Mouse (Mus musculus) heart, embryonic 15.5 days (tissue): ENCODE measurements around the gene Celf5. TPM values are rescaled to one million over a fixed set of nuclear protein-coding genes. Genes with fewer than 3 reads are reported as not detected.

Experiments used
- ATAC-seq: fragments of 200-750 bp; cut with Nextera tagmentation; replicated peaks from 2 replicates; pipeline ENCODE4 v1.8.0; 2017; ENCODE audit warnings: low read depth, moderate TSS enrichment; ENCODE audit not compliant: insufficient number of reproducible peaks, insufficient read depth, low FRiP score
- H3K27ac ChIP-seq: fragments of 300-500 bp; sonication (generic); 2 replicates; pipeline ENCODE4 v1.5.1; 2015; ENCODE audit warnings: mild to moderate bottlenecking, inconsistent platforms
- H3K27me3 ChIP-seq: fragments of 300-500 bp; sonication (generic); 2 replicates; pipeline ENCODE4 v1.6.1; 2015; ENCODE audit warnings: inconsistent platforms
- H3K36me3 ChIP-seq: fragments of 300-500 bp; sonication (generic); 2 replicates; pipeline ENCODE4 v1.6.1; 2015; ENCODE audit warnings: mild to moderate bottlenecking, inconsistent platforms
- H3K4me1 ChIP-seq: fragments of 300-500 bp; sonication (generic); replicated peaks from 2 replicates; pipeline ENCODE4 v1.6.1; 2015; ENCODE audit warnings: inconsistent platforms
- H3K4me2 ChIP-seq: fragments of 300-500 bp; sonication (generic); 2 replicates; pipeline ENCODE4 v1.6.1; 2015; ENCODE audit warnings: inconsistent platforms, mild to moderate bottlenecking, moderate library complexity
- H3K4me3 ChIP-seq: fragments of 300-500 bp; sonication (generic); 2 replicates; pipeline ENCODE4 v1.5.1; 2015; ENCODE audit warnings: mild to moderate bottlenecking, inconsistent platforms
- H3K9ac ChIP-seq: fragments of 300-500 bp; sonication (generic); 2 replicates; pipeline ENCODE4 v1.6.1; 2015; ENCODE audit warnings: mild to moderate bottlenecking, inconsistent platforms
- H3K9me3 ChIP-seq: fragments of 300-500 bp; sonication (generic); replicated peaks from 2 replicates; pipeline ENCODE4 v1.6.1; 2016; ENCODE audit warnings: inconsistent platforms
- WGBS: fragments of 180-500 bp; shearing (Covaris S2); methylation state at CpG from one replicate; pipeline ENCODE4 v1.1.7; 2015; ENCODE audit warnings: mixed read lengths; 5-methylcytosine and 5-hydroxymethylcytosine counted together
- polyA plus RNA-seq: library from polyadenylated mRNA; unstranded; fragments of >200 nt; fragmentation: Nextera tagmentation; extraction: Ambion mirVana; gene quantifications from 2 replicates; pipeline ENCODE4 v1.2.1, GENCODE M21; 2015

The Celf5 gene
- polyA plus RNA-seq, 1 experiment from 2014 or later, result 0.08 TPM

- 0% methylated on average over 52 of the region's 89 CpGs for WGBS
- H3K36me3 ChIP-seq, result no peaks in the 10 kb centered on the region
- peaks cover 62% of the 10 kb centered on the region for H3K4me1 ChIP-seq
- H3K9me3 ChIP-seq, result no peaks in the 10 kb centered on the region
- peak overlapping the region; percentile 88 for H3K4me3 ChIP-seq
- peak overlapping the region; percentile 84 for H3K9ac ChIP-seq
- H3K27ac ChIP-seq, result peak overlapping the region; percentile 99
- H3K27me3 ChIP-seq, result no peaks in the 10 kb centered on the region
- H3K4me2 ChIP-seq, result peak overlapping the region; percentile 79
- ATAC-seq, result peak; percentile 38
Measured at GRCm38 (mm10) chr10:81430141-81430830, 52.2 kb downstream of the Celf5 start.

- Histone ChIP-seq H3K27me3 (no peaks in the 10 kb centered on the region), H3K27ac (peak overlapping the region; percentile 99), H3K9ac (peak overlapping the region; percentile 84), H3K4me1 (peaks cover 62% of the 10 kb centered on the region), H3K9me3 (no peaks in the 10 kb centered on the region), H3K36me3 (no peaks in the 10 kb centered on the region), H3K4me2 (peak overlapping the region; percentile 79), H3K4me3 (peak overlapping the region; percentile 88)
- ATAC-seq, result peak; percentile 32
- 0% methylated on average over 20 of the region's 20 CpGs for WGBS
Measured at GRCm38 (mm10) chr10:81429605-81430061, 52.9 kb downstream of the Celf5 start.

- 43% methylated on average over 2 of the region's 2 CpGs for WGBS
- H3K27me3 ChIP-seq, result no peaks in the 10 kb centered on the region
- no peaks in the 10 kb centered on the region for H3K36me3 ChIP-seq
- H3K4me3 ChIP-seq, result no peak overlapping the region
- H3K27ac ChIP-seq, result peak overlapping the region; percentile 99
- no peak for ATAC-seq
- peaks cover 62% of the 10 kb centered on the region for H3K4me1 ChIP-seq
- H3K4me2 ChIP-seq, result peak overlapping the region; percentile 79
- no peaks in the 10 kb centered on the region for H3K9me3 ChIP-seq
- no peak overlapping the region for H3K9ac ChIP-seq
Measured at GRCm38 (mm10) chr10:81429092-81429491, 53.4 kb downstream of the Celf5 start.

DNA sequence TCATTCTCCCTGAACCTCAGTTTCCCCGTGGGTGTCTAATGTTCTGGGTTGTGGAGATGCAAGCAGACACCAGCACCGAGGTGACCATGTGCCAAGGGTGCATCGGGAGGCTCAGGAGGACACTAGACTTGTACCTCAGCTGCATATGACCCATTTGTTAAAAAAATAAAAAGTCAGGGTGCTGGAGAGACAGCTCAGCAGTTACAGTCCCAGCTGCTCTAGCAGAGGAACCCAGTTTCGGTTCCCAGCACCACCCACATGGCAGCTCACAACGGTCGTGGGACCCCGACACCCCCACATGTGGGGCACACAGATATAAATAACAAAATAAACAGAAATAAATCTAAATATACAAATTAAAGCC, 54.0 kb downstream of the Celf5 start:
- no peak overlapping the region for H3K4me3 ChIP-seq
- H3K4me1 ChIP-seq, result peaks cover 62% of the 10 kb centered on the region
- H3K27me3 ChIP-seq, result no peaks in the 10 kb centered on the region
- no peak for ATAC-seq
- H3K4me2 ChIP-seq, result no peak overlapping the region
- H3K9me3 ChIP-seq, result no peaks in the 10 kb centered on the region
- 85% methylated on average over 7 of the region's 7 CpGs for WGBS
- H3K9ac ChIP-seq, result no peak overlapping the region
- H3K27ac ChIP-seq, result no peak overlapping the region
- H3K36me3 ChIP-seq, result no peaks in the 10 kb centered on the region

DNA sequence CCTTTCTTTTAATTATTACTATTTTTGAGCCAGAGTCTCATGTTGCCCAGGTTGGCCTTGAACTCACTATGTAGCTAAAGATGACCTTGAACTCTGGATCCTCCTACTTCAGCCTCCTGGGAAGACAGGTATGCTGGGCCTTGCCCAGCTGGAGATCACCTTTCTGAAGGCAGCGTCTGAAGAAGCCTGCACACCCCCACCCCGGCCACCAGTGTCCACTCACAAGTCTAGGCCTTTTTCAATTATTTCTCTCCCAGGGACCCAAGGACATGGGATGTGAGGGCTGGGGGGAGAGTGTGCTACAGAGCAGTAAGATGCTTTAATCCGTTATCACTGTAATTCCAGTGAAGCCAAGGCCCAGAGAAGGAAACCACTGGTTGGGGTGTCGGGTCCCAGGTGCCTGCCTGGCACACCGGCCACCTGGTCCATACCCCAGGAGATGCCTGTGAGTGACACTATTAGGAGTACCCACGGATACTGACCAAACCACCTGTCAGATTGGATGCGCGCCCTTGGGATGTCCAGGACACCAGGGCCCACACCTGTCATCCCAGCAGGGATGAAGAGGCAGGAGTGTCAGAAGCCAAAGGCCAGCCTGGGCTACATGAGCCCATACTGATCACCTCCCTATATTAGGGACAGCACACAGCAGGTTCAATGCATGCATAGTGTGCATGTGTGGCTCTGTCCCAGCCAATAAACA, 54.6 kb downstream of the Celf5 start:
- no peak overlapping the region for H3K4me2 ChIP-seq
- no peak overlapping the region for H3K9ac ChIP-seq
- H3K9me3 ChIP-seq, result no peaks in the 10 kb centered on the region
- no peak overlapping the region; the same call in 1 of the 2 replicates for H3K27ac ChIP-seq
- no peaks in the 10 kb centered on the region for H3K27me3 ChIP-seq
- H3K36me3 ChIP-seq, result no peaks in the 10 kb centered on the region
- peaks cover 58% of the 10 kb centered on the region for H3K4me1 ChIP-seq
- no peak overlapping the region for H3K4me3 ChIP-seq
- WGBS, result 86% methylated on average over 8 of the region's 8 CpGs
- no peak for ATAC-seq

DNA sequence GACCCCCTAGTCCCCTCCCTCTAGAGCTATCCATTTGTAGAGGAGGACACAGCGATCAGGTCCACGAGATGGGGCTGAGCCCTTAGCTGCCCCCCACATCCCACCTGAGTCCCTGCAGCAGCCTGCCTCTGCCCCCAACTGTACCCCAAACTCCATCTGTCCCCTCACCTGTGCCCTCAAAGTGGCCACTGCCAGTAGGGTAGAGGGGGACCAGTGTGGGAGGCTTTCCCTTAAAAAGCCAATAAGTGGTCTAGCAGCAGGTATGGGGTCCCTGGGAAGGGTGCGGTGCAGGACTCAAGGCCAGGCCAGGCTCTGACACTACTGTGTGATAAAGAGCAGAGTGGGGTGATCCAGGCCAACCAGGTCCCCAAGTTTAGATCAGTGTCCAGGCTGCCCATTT, 55.2 kb downstream of the Celf5 start:
- Histone ChIP-seq H3K27me3 (no peaks in the 10 kb centered on the region), H3K9ac (peak overlapping the region; percentile 91; the same call in 1 of the 2 replicates), H3K4me2 (peak overlapping the region; percentile 93), H3K27ac (peak overlapping the region; percentile 77; the same call in 1 of the 2 replicates), H3K36me3 (no peaks in the 10 kb centered on the region), H3K9me3 (no peaks in the 10 kb centered on the region), H3K4me1 (peaks cover 58% of the 10 kb centered on the region), H3K4me3 (peak overlapping the region; percentile 87)
- 26% methylated on average over 3 of the region's 3 CpGs for WGBS
- ATAC-seq, result no peak

GRCm38 (mm10) chr10:81426897-81427296, 55.6 kb downstream of the Celf5 start:
- no peak for ATAC-seq
- 0% methylated on average over 27 of the region's 38 CpGs for WGBS
- Histone ChIP-seq H3K27me3 (no peaks in the 10 kb centered on the region), H3K4me1 (peaks cover 61% of the 10 kb centered on the region), H3K9ac (peak overlapping the region; percentile 91), H3K36me3 (no peaks in the 10 kb centered on the region), H3K4me2 (peak overlapping the region; percentile 93), H3K4me3 (peak overlapping the region; percentile 87), H3K9me3 (no peaks in the 10 kb centered on the region), H3K27ac (peak overlapping the region; percentile 77)

GRCm38 (mm10) chr10:81426081-81426671, 56.3 kb downstream of the Celf5 start:
- 3% methylated on average over 22 of the region's 33 CpGs for WGBS
- H3K27me3 ChIP-seq, result no peaks in the 10 kb centered on the region

GRCm38 (mm10) chr10:81425236-81425850, 57.2 kb downstream of the Celf5 start:
- ATAC-seq, result no peak
- Histone ChIP-seq H3K36me3 (peaks cover 4% of the 10 kb centered on the region; the same call in 1 of the 2 replicates), H3K27me3 (no peaks in the 10 kb centered on the region), H3K4me3 (peak overlapping the region; percentile 87), H3K27ac (peak overlapping the region; percentile 77), H3K4me1 (peaks cover 58% of the 10 kb centered on the region), H3K4me2 (peak overlapping the region; percentile 93), H3K9me3 (no peaks in the 10 kb centered on the region), H3K9ac (peak overlapping the region; percentile 91)
- 27% methylated on average over 10 of the region's 10 CpGs for WGBS

More at GRCm38 (mm10) chr10:81426081-81426671, 56.3 kb downstream of the Celf5 start:
- Histone ChIP-seq H3K9me3 (no peaks in the 10 kb centered on the region), H3K27ac (peak overlapping the region; percentile 77), H3K36me3 (no peaks in the 10 kb centered on the region), H3K4me2 (peak overlapping the region; percentile 93), H3K4me3 (peak overlapping the region; percentile 87), H3K4me1 (peaks cover 61% of the 10 kb centered on the region), H3K9ac (peak overlapping the region; percentile 91)
- ATAC-seq, result no peak

DNA sequence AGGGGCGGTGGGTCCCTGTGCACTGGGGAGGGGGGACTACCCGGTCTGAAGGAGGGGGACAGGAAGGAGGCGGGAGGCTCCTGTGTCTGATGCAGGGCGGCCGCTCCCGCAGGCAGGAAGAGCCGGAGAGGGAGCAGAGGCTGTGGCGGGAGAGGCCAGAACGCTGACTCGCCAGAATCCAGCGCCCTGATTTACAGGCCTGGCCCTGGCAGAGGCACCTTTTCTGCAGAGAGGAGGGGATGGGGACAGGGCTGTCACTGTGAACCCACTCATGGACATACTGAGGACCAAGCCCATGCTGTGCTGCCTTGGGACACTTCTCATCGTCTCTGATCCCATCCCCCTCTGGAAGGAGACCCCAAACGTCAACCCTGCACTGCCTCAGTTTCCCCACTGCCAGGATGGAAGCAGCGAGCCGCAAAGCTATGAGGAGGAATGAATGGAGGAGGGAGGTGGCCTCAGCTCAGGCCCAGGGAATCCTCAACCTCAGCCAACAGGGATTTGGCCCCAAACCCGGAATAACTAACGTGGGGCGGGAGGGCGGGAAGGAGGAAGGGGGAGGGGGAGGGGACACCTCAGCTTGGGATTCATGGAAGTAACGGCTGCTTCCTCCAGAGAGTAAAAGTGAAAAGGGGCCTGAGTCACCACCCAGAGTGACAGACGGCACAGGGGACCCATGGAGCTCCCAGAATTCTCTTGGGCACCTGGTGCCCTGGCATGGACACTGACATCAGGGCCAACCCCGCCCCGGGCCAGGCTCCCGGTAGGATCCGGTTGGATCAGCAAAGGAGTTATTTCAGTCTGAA, 58.1 kb downstream of the Celf5 start:
- Histone ChIP-seq H3K36me3 (peaks cover 7% of the 10 kb centered on the region; the same call in 1 of the 2 replicates), H3K27ac (peak overlapping the region; percentile 77), H3K9me3 (no peaks in the 10 kb centered on the region), H3K27me3 (no peaks in the 10 kb centered on the region), H3K4me2 (peak overlapping the region; percentile 93), H3K4me1 (peaks cover 58% of the 10 kb centered on the region), H3K4me3 (peak overlapping the region; percentile 87), H3K9ac (peak overlapping the region; percentile 91)
- WGBS, result 9% methylated on average over 25 of the region's 25 CpGs
- ATAC-seq, result peak; percentile 18; the same call in 1 of the 2 replicates
